Mouse (Mus musculus) R1 (cell line): ENCODE measurements around the gene Mul1.

Source experiments
- DNase-seq: peaks from one replicate; pipeline ENCODE4 v3.0.0-alpha.2; 2018; ENCODE audit warnings: low read depth, low spot score

Mul1 gene

GRCm38 (mm10) chr4:138460910-138461309 is 26.4 kb downstream of the Mul1 start:
- DNase-seq: no peak

- DNase-seq: no peak
Observed at GRCm38 (mm10) chr4:138461471-138461870, 27.0 kb downstream of the Mul1 start.

- DNase-seq: peak; percentile 70
Observed at GRCm38 (mm10) chr4:138462971-138463831, 28.7 kb downstream of the Mul1 start.

- DNase-seq: peak; percentile 85
Observed at GRCm38 (mm10) chr4:138463832-138464487, 29.5 kb downstream of the Mul1 start.

- DNase-seq: peak; percentile 85
Observed at GRCm38 (mm10) chr4:138464667-138465353, 30.3 kb downstream of the Mul1 start.

- no peak for DNase-seq
Observed at GRCm38 (mm10) chr4:138465446-138465845, 31.0 kb downstream of the Mul1 start.

- no peak for DNase-seq
Observed at GRCm38 (mm10) chr4:138466690-138467089, 32.2 kb downstream of the Mul1 start.

- no peak for DNase-seq
Observed at GRCm38 (mm10) chr4:138467451-138467850, 33.0 kb downstream of the Mul1 start.

GRCm38 (mm10) chr4:138469080-138469479 is 34.6 kb downstream of the Mul1 start:
- DNase-seq: peak; percentile 56

- DNase-seq: no peak
Observed at GRCm38 (mm10) chr4:138471241-138471640, 36.8 kb downstream of the Mul1 start.

GRCm38 (mm10) chr4:138479595-138479994 is 45.1 kb downstream of the Mul1 start:
- no peak for DNase-seq

GRCm38 (mm10) chr4:138480962-138481361 is 46.5 kb downstream of the Mul1 start:
- DNase-seq: no peak

GRCm38 (mm10) chr4:138482721-138483120 is 48.2 kb downstream of the Mul1 start:
- DNase-seq: no peak

- DNase-seq: no peak
Observed at GRCm38 (mm10) chr4:138488241-138488640, 53.8 kb downstream of the Mul1 start.

GRCm38 (mm10) chr4:138491088-138491487 is 56.6 kb downstream of the Mul1 start:
- no peak for DNase-seq
